Mouse (Mus musculus) cerebellum, postnatal 25 days (tissue): ENCODE measurements around the gene Tmem107.

Experiments
- DNase-seq, 2 experiments: peaks; one replicate each; pipeline ENCODE4 v3.0.0; 2021; ENCODE audit warnings: mixed read lengths in 2 of 2

Gene Tmem107

GRCm38 (mm10) chr11:69076572-69076971 is 6.0 kb downstream of the Tmem107 start:
- no peak for DNase-seq

GRCm38 (mm10) chr11:69077316-69077715 is 6.7 kb downstream of the Tmem107 start:
- no peak for DNase-seq

- DNase-seq, result no peak
Measured at GRCm38 (mm10) chr11:69078041-69078440, 7.4 kb downstream of the Tmem107 start.

- DNase-seq, result no peak
Measured at GRCm38 (mm10) chr11:69078805-69079438, 8.3 kb downstream of the Tmem107 start.

- peak in 1 of 2 experiments; percentile 3 for DNase-seq
Measured at GRCm38 (mm10) chr11:69080102-69080854, 9.7 kb downstream of the Tmem107 start.

- DNase-seq, result no peak
Measured at GRCm38 (mm10) chr11:69080855-69081222, 10.2 kb downstream of the Tmem107 start.

- peak in 1 of 2 experiments; percentile 4 for DNase-seq
Measured at GRCm38 (mm10) chr11:69081613-69082012, 11.0 kb downstream of the Tmem107 start.

- peak in 1 of 2 experiments; percentile 3 for DNase-seq
Measured at GRCm38 (mm10) chr11:69085608-69086007, 15.0 kb downstream of the Tmem107 start.

GRCm38 (mm10) chr11:69086390-69086789 is 15.8 kb downstream of the Tmem107 start:
- peak in 1 of 2 experiments; percentile 2 for DNase-seq

- peak in 1 of 2 experiments; percentile 10 for DNase-seq
Measured at GRCm38 (mm10) chr11:69087082-69087481, 16.5 kb downstream of the Tmem107 start.

- DNase-seq, result peak in 1 of 2 experiments; percentile 15
Measured at GRCm38 (mm10) chr11:69087597-69087996, 17.0 kb downstream of the Tmem107 start.

GRCm38 (mm10) chr11:69088103-69088855 is 17.7 kb downstream of the Tmem107 start, which contains the start of gene Vamp2:
Gene Vamp2 (plus strand): TSS chr11:69088490.
- peak; percentile 96 to 98 for DNase-seq

- DNase-seq, result peak in 1 of 2 experiments; percentile 39
Measured at GRCm38 (mm10) chr11:69088856-69089615, 18.4 kb downstream of the Tmem107 start.

- DNase-seq, result peak; percentile 33 to 54
Measured at GRCm38 (mm10) chr11:69089616-69090290, 19.1 kb downstream of the Tmem107 start.

GRCm38 (mm10) chr11:69090367-69090766 is 19.8 kb downstream of the Tmem107 start:
- DNase-seq, result peak in 1 of 2 experiments; percentile 49

- no peak for DNase-seq
Measured at GRCm38 (mm10) chr11:69091566-69092385, 21.2 kb downstream of the Tmem107 start.

- DNase-seq, result peak; percentile 93 to 94
Measured at GRCm38 (mm10) chr11:69092386-69092751, 21.8 kb downstream of the Tmem107 start.

- no peak for DNase-seq
Measured at GRCm38 (mm10) chr11:69092871-69093270, 22.3 kb downstream of the Tmem107 start.

GRCm38 (mm10) chr11:69093856-69094255 is 23.2 kb downstream of the Tmem107 start:
- DNase-seq, result peak; percentile 19 to 31

GRCm38 (mm10) chr11:69094697-69095429 is 24.3 kb downstream of the Tmem107 start, which contains the start of gene Per1:
Gene Per1 (plus strand): TSS chr11:69095217.
- peak; percentile 98 to 99 for DNase-seq
